Mouse (Mus musculus): Measurements from ENCODE around the gene 1110004F10Rik. TPM values are rescaled to one million over a fixed set of nuclear protein-coding genes. Genes with fewer than 3 reads are reported as not detected.
A peak's percentile ranks its signal among the peaks of the same experiment; 100 is the strongest.
"Not testable (repeated sequence)": the region's sequence is repeated elsewhere in the genome, so short reads cannot be mapped to it uniquely, and the experiment has no call there.

Gene 1110004F10Rik
- total RNA-seq, 2 experiments from 2014 or later, result 96.2 to 98.3 TPM

DNA sequence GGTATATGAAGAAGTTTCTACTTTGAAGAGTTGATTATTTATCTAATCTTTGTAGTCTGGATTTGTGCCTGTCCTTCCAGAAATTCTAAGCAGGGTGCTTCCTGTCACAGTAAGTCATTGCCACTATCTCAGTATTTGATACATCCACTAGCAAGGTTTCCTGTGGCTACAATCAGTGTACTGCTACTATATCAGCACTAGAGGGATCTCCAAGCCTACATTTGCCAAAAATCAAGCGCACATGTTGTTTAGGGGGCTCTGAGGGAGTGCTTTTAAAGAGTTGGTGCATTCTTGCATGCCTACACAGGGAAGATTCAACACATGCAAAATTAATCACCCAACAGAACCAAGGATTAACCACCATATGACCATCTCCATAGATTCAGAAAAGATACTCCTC lies 21.5 kb downstream of the 1110004F10Rik start:
- intact Hi-C loops (cut with DNase I), result no loop called here

DNA sequence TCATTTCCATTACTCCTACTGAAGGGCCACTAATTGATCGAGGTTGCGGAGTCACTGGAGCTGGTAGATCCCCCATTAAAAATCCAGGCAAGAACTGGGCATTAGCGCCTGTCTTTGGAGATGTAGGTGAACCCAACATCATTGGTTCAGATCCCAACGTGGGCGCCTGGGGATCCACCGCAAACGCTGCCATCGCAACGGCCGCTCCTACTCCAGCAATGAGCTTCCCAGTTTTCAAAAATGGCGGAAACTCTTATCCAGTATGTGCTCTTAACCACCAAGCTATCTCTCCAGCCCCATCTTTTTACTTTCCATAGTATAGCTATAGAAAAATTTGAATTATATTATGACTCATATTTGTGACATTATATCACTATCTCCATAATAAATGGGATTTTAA lies 45.2 kb downstream of the 1110004F10Rik start, which contains the start of gene Gm4353:
Gm4353 (minus strand) TSS at position 270 of the 400 bp plus-strand sequence.
- intact Hi-C loops (cut with DNase I); DNase-seq (ENCODE audit: low spot score in 2 of 2): not testable (repeated sequence)

More for the DNA sequence above, 21.5 kb downstream of the 1110004F10Rik start:
- no peak for DNase-seq (ENCODE audit: low spot score in 2 of 2)

DNA sequence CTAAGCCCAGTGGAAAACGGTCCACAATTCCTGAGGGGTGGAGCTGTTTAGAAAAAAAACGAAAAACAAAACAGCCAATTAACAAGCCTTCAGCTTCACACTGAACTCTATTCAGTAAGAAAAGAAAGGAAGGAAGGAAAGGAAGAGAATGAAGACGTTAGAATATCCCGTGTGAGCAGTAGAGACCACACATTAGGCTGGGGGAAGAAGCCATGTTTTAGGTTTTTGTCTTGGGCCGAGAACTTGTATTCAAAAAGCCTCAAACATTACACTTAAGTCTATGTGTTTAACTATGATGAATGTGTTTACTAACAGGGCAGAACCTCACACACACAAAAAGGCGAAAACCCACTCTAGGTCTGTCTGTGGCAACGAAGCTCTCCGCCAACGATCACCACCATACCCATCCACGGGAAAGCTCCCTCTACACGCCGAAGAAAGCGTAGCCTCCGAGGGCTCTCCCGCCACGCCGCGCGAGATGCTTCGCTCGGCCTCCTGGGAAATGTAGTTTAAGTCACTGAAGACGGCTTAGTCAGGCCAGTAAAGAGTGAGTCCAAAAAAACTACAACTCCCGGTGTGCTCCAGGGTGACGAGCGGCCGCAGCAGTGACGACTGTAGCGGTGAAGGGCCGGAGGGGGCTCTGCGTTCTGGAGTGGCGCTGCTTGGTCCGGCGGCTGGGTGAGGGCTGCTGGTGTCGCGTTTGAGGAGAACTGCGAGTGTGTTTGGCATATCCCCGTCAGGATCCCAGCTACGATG lies 53.7 kb downstream of the 1110004F10Rik start:
- intact Hi-C loops (cut with DNase I), result no loop called here
- peak; percentile 95 to 98 for DNase-seq (ENCODE audit: low spot score in 2 of 2)

DNA sequence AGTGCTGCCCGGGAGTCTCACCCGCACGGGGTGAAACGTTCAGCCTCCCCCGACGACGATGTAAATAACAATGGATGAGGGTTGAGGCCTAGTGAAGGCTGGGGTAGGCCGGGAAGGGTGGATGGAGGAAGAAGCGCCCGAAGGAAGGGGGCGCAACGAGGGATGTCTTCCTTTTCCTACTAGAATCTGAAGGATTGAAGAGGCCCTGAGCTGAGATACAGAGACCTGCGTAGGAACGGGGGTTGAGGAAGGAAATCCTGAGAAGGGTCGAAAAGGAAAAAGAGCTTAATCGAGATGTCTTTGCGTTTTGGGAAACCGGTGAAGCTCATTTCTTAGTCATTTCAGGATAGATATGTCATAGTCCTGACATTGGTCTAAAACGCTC lies 54.3 kb downstream of the 1110004F10Rik start:
- intact Hi-C loops (cut with DNase I), result no loop called here
- no peak for DNase-seq (ENCODE audit: low spot score in 2 of 2)

DNA sequence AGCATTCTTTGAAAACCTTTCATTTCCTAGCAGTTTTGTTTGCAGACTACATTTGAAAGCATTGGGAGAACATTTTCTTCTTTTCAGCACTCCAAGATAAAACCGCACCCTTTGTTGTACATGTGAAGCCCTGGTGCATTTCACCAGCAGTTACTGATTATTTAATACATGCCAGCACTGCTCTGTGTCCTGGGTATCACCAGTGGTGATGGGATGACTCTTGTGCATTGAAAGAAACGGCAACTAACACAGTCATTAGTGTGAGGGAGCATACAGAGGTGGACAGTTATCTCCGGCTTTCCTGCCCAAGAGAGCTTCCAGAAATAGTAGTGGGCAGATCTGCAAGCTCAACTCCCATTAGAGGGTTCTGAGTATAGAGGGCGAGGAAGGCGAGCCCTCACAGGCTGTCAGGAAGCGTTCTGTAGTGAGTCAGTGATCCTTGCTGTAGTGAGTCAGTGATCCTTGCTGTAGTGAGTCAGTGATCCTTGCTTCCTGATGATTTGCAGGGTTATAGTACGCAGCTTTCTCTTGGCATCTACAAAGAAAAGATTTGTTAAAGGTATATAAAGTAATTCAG lies 60.8 kb downstream of the 1110004F10Rik start:
- peak in 1 of 2 experiments; percentile 25 for DNase-seq (ENCODE audit: low spot score in 2 of 2)
- intact Hi-C loops (cut with DNase I), result no loop called here

DNA sequence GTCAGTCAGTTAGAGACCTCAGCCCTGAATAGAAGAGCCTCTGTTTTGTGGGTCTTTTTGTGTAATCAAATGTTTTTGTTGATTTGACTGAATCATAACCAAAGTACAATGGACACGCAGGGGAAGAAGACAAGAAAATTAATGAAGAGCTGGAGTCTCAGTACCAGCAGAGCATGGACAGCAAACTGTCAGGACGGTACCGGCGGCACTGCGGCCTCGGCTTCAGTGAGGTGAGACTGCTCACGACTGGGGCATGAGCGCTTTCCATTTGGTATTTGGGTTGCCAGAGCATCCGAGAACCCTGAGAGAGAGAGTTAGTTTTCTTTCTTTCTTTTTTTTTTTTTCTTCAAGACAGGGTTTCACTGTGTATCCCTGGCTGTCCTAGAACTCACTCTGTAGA lies 63.9 kb downstream of the 1110004F10Rik start:
- intact Hi-C loops (cut with DNase I), result no loop called here
- no peak for DNase-seq (ENCODE audit: low spot score in 2 of 2)

DNA sequence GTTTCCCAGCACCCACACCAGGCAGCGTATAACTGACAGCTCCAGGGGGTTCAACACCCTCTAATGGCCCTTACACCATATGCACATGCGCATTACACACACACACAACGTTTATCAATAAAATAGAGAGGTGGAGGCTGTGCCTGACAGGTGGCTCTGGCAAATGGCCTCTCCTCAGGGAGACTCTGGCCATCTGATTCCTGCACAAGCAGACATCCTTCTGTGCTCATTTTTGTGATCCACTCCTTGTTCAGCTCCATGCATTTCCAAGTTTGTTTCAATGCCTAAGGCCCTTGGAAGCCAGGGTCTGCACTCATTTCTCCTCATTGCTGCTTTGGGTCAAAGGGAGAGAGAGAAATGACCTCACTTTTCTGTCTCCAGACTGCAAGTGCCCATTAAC lies 71.5 kb downstream of the 1110004F10Rik start:
- DNase-seq (ENCODE audit: low spot score in 2 of 2), result no peak
- intact Hi-C loops (cut with DNase I), result no loop called here

DNA sequence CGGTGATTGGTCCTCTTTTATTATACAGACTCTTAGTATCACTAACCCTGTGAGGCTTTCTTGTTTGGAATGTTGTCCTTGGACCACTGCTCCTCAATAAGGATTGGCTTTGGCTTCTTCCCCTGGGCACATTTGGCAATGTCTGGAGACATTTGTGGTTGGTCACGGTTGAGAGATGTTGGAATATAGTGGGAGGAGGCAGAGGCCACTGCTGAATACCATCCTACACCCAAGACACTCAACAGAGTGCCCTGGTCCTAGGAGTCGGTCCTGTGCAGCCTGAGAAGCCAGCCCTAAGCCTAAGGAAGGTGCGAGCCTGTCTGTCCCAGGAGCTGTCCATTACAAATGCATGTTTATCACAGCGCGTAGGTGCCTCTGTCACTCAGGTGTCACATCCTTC lies 72.3 kb downstream of the 1110004F10Rik start:
- DNase-seq (ENCODE audit: low spot score in 2 of 2), result no peak
- intact Hi-C loops (cut with DNase I), result no loop called here

DNA sequence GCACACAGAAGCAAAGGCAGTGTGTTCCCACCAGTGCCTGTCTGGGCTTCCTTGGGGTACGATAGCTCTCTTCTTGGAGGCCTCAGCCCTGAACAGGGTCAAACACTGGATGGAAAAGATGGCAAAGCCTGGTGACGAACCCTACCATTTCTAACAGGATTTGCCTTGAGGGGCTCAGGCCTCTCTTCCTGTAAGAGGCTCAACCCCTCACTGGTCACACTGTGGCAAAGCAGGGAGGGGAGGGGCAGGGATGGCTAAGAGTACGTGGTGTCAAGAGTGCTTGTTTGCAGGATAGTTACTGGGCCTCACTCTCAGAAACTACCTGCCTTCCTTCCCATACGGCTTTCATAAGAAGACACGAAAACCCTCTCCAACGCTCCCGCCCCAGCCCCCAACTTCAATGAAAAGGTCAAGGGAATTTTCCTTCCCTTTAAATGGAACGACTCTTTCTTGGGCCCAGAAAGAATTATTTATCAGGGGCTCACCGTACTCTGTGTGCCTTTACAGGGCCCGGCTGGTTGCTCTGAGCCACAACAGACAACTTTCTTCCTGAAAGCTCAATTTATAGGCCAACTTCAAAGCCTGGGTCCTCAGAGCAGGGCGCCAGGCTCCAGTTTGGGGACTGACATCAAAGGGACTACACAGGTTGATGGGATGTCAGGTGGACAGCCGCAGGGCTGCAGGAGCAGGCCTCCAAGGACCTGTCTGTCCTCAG lies 76.2 kb downstream of the 1110004F10Rik start:
- DNase-seq (ENCODE audit: low spot score in 2 of 2), result no peak
- intact Hi-C loops (cut with DNase I), result no loop called here

DNA sequence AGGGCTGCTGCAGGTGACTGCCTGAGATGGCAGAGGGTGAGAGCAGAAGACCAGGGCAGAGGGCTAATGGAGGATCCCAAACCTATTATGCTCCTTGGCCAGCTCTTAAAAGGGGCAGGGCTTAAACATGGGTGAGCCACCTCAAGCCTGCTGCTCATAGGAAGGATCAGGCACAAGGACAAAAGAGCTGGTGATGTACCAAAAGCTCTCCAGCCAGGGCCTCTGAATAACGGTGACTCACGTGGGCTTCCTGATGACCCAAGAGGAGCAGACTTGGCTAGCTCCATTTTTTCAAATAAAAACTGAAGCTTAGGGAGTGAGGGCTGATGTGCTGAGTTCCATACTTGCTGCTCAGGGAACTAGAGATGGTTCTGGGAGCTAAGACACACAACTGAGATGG lies 76.8 kb downstream of the 1110004F10Rik start:
- DNase-seq (ENCODE audit: low spot score in 2 of 2), result no peak
- intact Hi-C loops (cut with DNase I), result no loop called here

DNA sequence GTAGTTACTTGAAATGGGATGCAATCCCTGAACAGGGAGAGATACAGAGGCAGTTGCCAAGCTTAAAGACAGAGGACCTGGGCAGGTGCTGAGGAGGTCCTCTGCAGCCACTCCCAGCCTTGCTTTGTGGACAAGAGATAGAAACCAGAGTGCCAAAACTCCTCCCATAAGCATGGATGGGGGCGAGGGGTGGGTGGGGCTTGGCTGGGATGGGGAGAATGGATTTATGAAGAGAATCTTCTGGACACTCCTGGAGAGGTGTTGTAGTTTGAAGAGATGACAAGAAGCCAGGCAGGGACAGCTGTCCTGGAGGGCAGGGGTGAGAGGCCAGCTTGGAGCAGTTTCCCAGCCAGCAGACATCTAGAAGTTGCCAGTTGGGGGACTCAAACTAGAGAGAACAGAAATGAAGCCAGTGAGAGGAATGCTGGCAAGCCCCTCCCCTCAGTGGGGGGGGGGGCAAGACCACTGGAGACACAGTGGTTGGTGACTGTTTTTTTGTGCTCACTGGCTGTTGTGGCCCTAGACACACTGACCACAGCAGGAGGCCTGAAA lies 80.2 kb downstream of the 1110004F10Rik start:
- intact Hi-C loops (cut with DNase I), result no loop called here

DNA sequence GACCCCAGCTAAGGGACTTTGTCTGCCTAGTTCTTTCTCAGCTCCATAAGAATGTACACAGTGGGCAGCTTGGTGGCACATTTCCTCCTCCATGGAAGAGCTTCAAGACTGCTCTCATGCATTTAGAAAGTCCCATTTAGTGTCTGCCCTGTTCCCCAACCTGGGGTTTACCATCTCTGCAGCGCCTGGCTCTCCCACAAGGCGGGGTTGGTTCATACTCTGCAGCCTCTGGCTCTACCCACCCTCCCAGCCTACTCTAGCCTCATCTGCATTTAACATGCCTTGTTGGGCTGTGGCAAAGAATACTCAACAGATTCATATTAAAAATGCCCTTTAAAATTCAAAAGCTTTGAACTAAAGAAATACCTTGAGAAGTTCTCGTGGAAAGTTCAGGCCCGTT lies 81.5 kb downstream of the 1110004F10Rik start:
- intact Hi-C loops (cut with DNase I), result no loop called here
- no peak for DNase-seq (ENCODE audit: low spot score in 2 of 2)

More for the DNA sequence above, 80.2 kb downstream of the 1110004F10Rik start:
- no peak for DNase-seq (ENCODE audit: low spot score in 2 of 2)

DNA sequence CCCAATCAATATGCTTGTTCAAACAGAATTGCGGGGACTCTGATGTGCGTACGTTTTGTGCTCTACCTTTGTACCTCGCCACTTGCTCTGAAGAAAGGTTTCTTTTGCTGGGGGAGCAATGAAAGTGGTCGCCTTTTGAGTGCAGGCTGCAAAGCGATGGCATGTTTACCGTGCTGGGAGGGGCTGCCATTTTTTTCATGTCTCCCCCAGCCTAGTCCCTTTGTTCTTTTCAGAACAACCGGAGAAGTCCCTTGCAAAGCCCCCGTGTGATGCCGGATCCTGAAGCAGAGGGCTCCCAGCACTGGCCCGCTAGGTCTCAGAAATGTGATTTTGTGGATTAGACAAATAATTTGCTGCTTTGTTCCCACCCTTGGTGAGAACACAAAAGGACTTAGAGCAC lies 82.0 kb downstream of the 1110004F10Rik start:
- intact Hi-C loops (cut with DNase I), result no loop called here
- DNase-seq (ENCODE audit: low spot score in 2 of 2), result no peak

DNA sequence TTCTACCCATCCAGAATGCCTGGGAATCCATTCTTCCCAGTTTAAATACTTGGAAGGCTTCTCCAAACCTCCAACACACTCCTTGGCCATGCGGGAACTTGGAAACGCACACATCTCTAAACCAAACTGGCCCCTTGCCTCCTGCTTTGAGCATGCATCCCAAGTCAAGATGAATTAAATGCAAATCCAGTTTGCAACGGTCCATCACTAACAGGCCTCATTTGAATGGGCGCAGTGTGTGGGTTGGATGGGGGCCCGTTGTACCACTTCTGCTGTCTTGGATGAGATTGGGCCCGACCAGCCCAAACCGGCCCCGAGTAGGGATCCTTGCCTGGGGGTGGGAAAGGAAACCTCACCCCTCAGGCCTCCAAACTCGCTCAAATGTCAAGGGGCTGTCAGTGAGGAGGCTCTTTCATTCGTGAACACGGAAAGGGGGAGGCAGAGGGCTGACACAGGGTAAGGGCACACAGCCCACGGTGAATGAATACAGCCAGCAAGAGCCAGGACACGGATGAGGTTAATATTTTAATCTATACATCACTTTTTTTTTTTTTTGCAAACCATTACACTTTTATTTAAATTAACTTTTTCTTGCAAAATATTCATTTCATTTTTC lies 83.9 kb downstream of the 1110004F10Rik start:
- peak in 1 of 2 experiments; percentile 41 for DNase-seq (ENCODE audit: low spot score in 2 of 2)
- intact Hi-C loops (cut with DNase I), result no loop called here

DNA sequence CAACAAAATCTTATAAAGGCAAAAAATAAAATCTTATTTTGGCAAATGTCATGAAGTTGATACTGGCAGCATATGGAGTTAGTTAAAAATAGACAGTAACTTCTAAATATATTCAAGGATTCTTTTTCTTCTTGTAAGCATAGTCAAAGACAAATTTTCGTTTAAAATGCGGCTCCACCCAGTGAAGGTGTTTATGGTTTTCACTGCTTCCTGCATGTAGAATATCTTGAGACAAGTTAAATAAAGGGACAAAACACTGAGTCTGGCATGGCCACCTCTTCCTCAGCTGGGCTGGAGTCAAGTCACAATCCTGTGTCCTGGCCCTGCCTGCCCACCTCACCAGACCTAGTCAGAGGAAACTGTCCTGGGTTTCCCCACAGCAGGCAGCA lies 84.4 kb downstream of the 1110004F10Rik start:
- intact Hi-C loops (cut with DNase I), result no loop called here
- peak; percentile 7 to 60 for DNase-seq (ENCODE audit: low spot score in 2 of 2)

DNA sequence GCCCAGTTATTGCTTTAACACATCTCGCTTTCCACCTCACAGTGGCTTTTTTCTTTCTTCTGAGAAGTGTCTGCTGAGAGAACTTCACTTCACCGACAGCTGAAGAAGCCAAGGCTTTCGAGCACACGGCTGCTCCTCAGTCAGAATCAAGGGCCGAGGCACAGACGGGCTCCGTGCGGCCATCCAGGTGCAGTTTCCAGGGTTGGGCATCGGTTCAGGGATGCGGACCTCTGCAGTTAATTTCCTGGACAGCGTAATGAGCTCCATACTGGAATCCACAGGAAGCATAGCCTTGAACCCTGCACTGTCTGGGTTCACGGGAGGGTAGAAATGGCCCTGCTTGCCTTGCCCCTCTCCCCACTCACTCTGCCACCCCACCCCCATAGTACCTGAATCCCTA lies 84.9 kb downstream of the 1110004F10Rik start:
- intact Hi-C loops (cut with DNase I), result no loop called here
- DNase-seq (ENCODE audit: low spot score in 2 of 2), result no peak

DNA sequence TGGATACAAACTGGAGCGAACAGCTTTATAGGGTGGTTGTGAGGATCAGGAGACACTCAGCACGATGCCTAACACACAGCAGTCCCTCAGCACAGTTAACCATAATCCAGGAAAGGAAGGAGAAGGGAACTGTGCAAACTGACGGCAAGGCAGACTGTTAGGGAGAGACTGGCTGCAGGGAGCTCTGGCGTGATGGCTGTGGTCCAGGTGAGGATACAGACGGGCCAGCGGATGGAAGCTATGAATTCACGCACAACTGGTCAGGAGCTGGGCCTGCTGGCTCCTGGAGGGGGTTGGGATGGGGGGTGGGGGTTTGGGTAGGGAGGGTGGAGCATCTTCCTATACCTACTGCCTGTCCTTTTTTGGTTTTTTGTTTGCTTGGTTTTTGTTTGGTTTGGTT lies 86.5 kb downstream of the 1110004F10Rik start:
- intact Hi-C loops (cut with DNase I), result no loop called here
- no peak for DNase-seq (ENCODE audit: low spot score in 2 of 2)

DNA sequence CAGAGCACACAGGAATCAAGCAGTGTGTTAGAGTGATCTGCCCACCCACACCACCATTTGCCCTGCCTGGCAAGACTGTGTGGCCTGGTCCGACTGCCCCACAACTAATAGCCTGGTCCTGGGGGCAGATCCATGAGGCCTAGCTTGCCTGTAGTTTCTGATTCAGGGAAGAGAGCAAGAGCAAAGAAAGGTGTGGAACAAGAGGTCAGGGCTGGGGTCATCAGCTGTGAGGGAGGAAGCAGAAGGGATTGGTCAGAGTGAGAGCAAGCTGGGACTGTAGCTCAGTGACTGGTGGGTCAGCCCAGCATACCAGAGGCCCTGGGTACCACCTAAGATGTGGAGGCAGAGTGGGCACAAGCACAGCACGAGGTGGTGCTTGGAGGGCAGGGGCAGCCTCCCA lies 87.9 kb downstream of the 1110004F10Rik start:
- intact Hi-C loops (cut with DNase I), result no loop called here
- DNase-seq (ENCODE audit: low spot score in 2 of 2), result no peak

DNA sequence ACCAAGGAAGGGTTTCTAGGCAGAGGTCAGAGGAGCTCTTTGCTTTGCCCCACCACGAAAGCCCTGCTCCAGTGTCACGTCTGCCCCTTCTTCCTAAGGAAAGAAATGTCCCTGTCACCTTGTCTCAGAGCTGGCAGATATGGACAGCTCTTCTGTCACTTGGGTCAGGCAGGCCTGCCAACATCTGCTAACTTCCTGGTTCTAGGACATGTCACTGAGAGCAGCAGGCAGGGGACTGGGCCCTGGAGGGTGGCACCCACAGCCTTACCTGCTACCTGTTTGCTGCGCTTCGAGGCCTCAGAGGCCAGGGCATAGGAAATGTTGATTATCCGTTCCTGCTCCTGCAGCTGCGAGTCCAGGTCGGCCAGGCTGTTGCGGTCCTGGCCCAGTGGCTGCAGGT lies 89.1 kb downstream of the 1110004F10Rik start:
- no peak for DNase-seq (ENCODE audit: low spot score in 2 of 2)
- intact Hi-C loops (cut with DNase I), result no loop called here

DNA sequence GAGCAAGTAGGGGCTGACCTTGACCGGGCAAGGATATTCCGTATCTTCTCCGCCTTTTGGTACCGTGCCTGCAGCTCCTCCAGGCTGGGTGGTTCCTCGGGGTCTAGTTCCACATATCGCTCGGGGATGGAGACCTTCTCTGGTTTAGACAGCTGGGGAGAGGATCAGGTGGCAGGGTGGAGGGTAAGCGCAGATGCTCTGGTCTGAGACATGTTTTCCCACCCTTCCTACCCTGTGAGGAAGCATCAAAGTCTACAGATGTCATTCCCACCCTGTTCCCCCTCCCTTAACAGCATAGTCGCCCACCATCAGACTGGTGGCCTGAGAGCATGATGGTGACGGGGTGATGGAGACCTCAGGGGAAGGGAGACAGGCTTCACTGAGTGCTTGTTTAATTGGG lies 90.2 kb downstream of the 1110004F10Rik start:
- intact Hi-C loops (cut with DNase I), result no loop called here
- DNase-seq (ENCODE audit: low spot score in 2 of 2), result no peak
